Mouse (Mus musculus) layer of hippocampus, postnatal 10 days (tissue): ENCODE data around the gene Olfml2b. TPM values are rescaled to one million over a fixed set of nuclear protein-coding genes. Genes with fewer than 3 reads are reported as not detected.

Experiments
- DNase-seq, 2 experiments: peaks; one replicate each; pipeline ENCODE4 v3.0.0; 2021; ENCODE audit warnings: low spot score in 2 of 2
- total RNA-seq, 2 experiments: library from RNA; stranded (reverse); gene quantifications; 2 replicates each; pipeline ENCODE4 v1.2.3; 2021

Gene Olfml2b
- total RNA-seq, 2 experiments from 2014 or later = 21.7 to 25.0 TPM

DNA sequence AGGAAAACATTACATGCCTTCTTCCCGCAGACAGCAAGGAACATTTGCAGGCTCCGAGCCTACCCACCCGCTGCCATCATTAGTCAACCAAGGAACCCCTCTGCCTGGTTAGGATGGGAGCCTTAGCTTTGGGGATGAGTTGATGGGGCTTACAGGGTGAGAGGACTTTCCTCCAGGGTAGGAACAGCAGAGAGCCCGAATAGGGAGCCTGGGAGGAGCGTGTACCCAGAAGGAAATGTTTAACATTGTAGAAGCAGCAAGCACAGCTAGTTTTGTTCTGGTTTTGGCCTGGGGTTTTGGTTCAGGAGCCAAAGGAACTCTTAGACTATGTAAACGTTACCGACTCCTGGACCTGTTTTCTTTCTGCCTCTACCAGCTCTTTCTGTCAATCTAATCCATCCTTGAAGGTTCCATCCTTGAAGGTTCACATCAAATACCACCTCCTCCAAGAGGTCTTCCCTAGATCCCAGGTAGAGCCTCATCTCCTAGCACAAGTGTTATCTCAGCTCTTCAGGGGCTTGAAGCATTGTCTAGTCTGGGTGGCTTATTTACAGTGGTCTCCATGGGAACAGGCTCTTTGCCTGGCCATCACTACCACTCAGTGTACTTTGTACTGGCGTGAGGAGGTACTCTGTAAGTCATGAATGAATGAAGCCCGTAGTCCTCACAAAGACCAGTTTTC lies 2.4 kb downstream of the Olfml2b start:
- no peak for DNase-seq

DNA sequence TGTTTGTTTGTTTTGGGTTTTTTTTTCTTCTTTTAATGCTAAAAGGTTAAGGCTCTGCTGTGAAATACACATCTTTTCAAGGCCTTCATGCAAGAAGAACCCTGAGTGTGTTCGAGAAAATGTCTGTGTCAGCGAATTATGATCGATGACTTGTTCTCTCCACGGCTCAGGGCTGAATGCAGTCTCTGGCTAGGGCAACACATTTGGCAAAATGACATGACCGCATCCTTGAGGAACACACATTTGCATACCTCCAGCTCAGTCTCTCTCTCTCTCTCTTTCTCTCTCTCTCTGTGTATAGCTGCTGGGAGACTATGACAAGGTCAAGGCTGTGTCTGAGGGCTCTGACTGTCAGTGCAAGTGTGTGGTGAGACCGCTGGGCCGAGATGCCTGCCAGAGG lies 3.0 kb downstream of the Olfml2b start:
- no peak for DNase-seq

DNA sequence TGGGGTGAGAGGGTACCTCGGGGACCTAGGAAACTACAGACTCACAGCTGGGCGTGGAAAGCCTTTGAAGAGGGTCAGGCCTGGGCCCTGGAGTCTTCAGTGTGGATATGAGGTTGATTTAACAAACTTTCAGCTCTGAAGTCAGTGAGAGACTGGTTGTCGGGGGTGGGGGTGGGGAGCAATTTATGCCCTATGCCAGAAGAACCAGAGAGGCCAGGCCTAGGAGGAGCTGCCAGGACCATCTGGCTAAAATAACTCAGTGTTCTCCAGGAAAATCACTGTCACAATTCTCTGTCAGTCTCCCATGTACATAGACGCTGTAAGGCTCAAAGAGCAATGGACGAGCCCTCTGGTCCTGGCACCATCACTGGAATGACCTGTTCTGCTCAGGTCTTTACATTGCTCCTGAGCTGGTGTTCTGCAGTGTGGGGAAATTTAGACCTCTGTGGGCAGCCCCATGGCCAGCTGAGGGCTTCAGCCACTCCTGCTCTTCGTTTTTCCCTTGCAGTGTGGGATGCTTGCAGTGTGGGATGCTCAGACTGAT lies 3.7 kb downstream of the Olfml2b start:
- no peak for DNase-seq

DNA sequence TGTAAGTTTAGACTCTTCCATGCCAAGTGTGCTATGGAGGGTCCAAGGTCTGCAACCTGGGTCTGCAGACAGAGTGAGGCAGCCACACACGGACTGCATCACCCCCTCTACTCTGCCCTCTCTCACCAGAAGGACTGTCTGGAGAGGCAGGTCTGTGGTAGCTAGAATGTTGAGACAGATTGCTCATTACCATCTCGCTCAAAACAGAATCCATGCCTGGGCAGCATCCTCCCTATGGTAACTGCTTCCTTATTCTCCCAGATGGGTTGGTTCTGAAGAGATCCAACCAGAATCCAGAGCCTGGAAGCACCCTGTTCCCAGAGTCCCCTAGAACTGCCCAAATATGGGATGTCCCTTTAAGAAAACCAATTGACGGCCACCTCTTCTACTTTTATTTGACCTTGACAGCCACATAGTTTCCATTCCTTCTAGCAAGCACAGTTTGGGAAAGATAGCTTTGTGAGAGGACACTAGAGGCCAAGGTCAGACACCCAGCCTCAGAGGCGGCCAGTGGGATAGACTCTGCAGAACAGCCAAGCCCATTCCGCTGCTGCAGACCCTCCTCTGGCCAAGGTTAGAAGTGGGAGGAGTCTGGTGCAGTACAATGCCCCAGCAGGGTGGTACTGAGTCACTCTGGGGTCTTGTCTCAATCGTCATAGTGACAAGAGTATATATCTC lies 6.9 kb downstream of the Olfml2b start:
- no peak for DNase-seq

DNA sequence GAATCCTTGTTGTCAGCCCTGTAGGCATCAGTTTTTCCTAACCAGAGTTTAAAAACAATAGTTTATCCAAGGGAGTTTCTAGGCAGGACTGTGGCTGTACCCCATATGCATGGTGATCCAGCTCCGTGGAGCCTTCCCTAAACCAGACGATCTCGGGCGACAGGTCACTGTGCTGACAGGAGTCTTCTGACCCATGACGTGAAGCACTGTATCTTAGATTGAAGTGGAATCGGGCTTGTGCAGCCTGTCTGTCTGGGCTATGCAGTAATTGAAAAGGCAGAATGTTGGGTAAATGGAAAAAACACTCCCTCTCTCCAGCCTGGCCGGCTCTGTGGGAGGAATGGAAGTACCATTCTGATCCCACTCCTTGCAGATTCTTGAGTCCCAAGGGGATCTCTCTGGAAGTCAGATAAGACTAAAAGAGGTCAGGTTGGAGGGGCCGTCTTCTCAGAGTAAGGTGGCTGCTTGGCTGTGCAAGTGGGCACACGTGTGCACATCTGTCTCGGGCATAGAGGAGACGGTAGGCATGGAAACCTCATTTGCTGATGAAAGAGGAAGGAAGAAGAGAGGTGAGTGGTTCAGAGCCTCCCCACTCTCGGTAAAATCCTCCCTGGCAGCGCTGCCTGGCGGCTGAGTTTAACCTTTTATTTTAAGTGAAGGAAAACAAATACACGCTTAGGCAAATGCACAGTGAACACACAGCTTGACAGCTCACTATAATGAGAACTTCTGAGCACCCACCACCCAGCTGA lies 7.8 kb downstream of the Olfml2b start:
- peak in 1 of 2 experiments; percentile 17 for DNase-seq

DNA sequence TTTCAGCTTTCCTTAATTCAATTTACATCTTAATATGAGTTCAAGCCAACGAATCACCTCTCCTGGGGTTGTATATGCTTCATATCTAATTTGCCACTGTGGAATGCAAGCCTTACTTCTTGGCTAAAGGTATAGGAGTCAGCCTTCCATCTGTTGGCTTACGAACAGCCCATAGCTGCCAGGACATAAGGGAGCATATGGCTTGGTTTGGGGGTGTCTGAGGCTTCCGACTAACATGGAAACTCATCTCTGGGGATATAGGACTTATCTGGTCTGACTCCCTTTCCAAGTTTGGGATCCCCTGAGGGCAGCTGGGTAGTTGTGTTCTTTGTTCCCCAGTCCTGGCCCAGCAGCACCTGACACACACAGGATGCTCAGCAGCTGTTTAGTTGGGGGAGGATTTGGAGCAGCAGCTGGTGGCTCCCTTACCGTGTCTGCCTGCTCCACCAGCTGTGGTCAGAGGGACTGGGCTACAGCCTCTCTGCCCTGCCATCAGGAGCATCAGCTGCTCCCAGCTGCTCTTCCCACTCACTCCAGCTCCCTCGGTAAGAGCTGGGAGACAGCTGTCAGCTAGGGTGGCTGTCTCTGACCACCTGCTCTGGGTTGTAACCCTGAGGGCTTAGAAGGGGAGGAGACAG lies 11.1 kb downstream of the Olfml2b start:
- no peak for DNase-seq

DNA sequence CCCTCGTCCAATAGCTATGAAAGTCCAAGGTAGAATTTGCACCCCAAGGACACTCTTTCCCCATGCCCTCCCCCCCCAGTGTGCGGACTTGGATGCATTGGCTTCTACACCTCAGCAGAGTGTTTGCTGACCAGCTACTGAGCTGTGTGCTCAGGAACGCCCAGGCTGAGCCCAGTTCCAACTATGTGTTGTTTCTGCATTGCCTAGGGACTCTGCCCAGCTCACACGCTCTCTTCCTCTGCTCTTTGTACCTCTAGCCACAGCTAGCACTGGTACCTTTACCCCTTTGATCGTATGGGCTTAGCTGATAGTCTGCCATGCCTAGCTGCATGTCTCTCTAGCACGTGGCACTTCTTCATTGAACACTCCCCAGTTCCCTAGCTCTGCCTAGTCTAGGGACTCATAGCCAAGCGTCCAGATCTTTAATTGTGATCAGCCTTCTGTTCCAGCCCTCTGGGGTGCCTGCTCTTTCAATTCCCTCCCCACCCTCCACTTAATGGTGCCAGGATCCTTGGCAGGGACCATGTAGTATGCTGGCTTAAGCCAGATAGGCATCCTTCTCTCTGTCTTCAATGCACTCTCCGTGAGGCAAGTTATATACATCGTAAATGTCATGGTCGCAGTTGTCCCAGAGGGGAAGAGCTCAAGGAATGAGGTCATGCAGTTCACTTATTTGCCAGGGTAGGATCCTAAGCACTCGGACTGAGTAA lies 12.3 kb downstream of the Olfml2b start:
- no peak for DNase-seq

DNA sequence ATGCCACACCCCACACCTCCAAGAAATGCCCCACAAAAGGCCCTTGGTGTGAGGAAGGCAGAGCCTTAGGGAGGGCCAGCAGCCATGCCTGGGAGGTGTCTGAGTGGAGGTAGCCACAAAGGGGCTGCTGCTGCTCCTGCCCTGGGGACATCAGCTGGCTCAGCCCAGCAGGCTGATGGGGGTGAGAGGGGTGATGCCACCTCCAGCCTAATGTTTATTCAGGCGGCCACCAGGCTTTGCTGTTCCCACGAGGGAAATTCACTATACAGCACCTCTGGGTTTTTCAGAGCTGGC lies 12.8 kb downstream of the Olfml2b start:
- no peak for DNase-seq

DNA sequence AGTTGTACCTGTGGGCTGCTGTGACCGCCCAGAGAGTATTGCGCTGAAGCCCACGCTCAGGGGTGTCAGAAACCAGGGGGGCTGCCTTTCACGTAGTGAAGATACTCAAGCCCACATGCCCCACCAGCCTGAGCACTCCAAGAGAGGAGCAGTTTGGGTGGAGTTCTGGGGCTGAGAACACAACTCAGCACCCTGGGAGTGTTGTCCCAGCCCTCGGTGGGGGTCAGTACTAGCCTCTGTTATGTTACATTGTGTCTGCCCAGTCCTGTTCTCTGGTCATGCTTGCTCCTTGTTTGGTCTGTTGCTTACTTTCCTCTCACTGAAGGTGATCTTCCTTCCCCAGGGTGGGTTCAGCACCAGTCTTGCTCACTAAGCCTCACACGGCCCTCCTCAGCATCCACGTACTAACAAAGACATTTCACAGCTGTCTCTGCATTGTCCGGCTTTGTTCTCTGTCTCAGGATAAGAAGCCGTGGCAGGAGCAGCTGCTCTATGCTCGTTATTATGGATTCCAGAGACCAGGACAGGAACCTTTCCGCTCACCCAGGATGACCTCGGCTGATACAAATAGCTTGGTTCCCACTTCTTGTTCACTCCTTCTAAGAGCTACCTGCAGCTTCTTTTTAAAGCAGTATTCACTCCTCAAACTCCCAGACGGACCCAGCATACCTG lies 13.4 kb downstream of the Olfml2b start:
- no peak for DNase-seq

DNA sequence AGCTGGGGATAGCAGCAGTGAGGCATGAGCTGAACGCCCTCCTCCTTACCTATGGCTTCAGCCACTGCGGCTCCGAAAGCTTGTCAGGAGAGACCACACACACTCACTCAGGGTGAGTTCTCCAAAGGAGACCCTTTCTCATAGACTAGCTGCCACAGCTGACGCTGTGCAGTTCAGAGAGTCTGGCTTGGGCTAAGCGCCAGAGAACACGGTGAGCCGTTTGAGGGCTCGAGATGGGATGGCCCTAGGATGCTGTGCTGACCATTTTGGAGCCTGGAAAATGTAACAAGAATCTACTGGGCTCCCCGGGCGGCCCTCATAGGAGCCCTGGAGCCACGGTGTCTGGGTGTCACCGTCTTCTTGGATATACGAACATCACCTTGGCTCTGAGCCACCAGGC lies 14.9 kb downstream of the Olfml2b start:
- no peak for DNase-seq

DNA sequence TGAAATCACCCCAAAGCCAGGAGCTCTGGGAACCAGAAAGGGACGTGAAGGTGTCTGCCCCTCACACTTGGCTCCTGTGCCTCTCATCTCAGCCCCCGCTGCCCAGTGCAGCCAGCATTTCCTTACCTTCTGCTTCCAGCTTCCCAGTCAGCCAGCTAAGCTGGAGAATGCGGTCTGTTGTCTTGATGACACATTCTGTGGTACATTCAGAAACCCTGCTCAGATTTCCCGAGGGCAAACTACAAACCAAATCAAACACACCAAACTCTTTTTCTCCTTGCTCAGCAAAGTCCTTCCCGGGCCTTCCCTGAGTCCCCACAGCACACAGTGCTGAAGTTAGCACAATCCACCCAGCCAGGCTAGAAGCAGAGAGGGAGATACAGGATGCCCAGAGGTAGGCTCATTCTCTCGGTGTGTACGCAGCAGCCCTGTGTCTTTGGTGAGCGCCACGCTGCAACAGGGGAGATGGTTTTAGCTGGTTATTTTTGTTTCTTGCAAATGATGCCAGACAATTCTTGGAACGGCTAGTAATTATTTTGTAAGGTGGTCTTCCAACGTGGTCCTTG lies 20.4 kb downstream of the Olfml2b start:
- no peak for DNase-seq

DNA sequence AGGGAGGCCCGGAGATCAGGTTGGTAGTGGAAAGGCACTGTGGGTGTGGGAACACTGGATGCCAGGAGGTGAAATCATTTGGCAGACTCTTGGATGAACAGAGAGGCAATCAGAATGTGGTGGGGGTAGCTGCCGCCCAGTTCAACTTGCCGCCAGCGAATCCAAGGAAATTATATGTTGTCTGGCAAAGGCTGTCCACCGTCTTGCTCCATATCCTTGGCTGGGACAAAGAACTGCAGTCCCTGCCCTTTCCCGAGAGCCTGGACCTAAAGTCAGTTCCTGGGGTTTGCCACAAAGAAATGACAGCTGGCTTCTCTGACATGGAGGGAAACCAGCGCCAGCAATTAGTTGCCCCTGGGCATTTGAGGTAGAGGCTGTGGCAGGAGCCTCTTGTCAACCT lies 20.9 kb downstream of the Olfml2b start:
- DNase-seq = no peak

DNA sequence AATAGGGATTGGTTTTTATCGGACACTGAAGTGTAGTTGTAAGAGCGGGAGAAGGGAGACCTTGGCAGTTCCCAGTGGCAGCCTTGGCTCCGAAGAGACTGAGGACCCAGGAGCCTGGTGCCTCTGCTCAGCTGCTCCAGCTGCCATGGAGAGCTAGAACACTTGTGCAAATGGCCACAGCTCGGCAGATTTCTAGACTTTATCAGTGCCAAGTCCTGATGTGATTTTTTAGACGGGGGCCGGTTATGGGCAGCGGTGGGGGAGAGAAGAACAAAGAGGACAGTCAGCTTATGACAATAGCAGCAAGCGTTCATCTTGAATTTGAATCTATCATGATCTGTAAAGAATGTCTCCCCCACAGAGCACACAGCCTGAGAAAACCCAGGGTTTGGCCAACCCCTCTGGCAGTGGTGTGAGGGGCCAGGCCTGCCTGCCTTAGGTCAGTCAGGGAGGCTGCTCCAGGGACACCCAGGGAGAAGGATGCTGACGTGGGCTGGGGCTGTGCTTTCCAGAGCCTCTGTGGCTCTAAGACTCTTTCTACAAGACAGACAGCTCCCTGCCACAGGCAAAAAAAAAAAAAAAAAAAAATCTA lies 29.9 kb downstream of the Olfml2b start:
- no peak for DNase-seq

DNA sequence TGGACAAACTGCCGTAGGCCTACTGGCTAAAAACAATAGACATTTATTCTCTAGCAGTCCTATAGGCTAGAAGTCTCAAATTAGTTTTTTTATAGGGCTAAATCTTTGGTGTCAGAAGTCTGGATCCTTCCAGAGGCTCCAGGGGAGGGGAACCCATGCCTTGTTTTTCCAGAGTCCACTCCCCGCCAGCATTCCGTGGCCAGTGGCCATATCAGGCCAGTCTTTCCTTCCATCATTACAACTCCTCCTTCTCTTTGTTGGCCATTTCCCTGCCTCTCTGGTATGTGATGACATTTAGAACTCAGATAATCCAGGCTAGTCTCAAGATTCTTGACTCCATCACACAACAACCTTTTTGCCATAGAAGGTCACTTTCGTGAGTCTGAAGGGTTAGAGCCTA lies 33.3 kb downstream of the Olfml2b start:
- no peak for DNase-seq

DNA sequence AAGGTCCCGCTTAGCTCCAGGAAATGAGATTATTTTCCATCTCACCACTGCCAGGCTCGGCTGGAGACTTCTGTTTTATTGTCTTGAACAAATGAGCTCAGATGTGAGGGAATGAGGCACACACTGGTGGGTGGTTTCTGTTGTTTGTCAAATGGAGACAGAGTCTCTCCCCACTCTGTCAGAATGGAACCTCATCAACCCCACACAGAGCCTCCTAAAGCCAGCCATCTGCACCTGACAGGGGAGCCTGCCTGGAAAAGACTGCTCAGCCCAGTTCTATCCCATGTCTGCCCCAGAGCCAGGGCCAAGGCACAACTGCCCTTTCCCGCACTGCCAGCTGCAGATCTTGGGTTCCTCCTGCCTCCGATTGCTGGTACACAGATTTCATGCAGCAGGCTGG lies 34.5 kb downstream of the Olfml2b start:
- no peak for DNase-seq

DNA sequence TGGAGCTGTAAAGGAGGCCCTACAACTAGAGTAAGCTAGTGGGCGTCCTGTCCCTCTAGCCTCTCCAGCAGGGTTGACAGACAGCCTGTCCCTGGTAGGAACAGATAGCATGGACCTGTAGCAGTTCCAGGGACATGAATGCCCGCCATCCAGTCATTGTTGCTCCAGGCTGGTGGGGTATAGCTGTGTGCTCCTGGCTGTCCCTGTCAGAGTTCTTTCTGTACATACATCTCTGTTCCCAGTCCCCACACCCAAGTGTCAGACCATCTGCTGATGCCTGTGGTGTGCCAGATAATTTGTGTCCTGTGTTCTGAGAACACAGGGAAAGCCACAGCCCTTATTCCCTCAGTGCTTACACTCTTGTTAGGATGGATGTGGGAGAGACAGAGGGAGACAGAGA lies 35.3 kb downstream of the Olfml2b start:
- DNase-seq = peak; percentile 32 to 55

DNA sequence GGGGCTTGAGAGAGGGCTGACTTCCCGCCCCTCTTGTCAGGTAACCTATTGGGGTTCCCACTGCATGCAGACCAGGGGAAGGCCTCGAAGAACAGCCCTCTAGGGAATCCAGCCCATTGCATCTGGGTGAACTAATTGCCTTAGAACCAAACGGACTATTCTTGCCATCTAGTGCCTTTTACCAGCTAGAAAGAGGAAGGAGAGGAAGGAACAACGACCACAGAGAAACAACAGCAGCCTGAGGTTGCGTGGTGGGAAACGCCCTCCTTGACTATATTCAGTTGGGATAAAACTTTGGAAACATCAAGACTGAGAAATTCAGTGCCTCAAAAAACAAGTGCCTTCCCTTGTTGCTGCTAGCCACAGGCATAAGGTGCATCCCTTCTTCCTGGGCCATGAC lies 39.5 kb downstream of the Olfml2b start:
- no peak for DNase-seq

DNA sequence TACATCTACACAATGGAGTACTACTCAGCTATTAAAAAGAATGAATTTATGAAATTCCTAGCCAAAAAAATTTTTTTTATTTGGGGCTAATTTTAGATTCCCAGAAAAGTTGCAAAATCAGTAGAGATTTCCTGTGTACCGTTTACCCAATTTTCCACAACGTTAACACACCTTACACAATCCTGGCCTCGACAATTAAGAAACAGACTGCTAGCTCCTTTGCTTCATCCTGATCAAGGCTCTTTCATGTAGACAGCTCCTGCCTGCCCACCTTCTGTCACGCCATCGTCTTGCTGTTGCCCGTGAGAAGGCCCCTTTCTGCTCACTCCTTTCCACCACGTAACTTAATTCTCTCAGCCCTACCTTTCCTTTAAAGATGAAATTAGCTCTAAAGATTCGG lies 45.4 kb downstream of the Olfml2b start:
- no peak for DNase-seq

DNA sequence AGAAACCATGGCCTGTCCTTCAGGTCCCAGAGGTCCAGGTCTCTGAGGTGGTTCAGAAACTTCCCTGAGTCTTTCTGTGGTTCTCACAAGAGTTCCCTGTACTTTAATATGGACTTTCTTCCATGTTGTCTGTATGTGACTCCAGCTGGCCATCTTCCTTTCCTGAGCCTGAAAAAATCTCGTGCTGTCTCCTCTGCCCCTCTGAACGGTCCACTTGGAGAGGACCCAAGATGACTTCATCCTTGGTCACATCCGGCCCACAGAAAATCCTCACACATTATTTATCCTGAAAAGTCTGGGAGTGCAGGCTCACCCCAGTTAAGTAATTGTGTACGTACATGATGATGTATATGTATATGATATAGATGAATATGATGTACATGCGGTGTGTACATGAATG lies 47.0 kb downstream of the Olfml2b start:
- no peak for DNase-seq

DNA sequence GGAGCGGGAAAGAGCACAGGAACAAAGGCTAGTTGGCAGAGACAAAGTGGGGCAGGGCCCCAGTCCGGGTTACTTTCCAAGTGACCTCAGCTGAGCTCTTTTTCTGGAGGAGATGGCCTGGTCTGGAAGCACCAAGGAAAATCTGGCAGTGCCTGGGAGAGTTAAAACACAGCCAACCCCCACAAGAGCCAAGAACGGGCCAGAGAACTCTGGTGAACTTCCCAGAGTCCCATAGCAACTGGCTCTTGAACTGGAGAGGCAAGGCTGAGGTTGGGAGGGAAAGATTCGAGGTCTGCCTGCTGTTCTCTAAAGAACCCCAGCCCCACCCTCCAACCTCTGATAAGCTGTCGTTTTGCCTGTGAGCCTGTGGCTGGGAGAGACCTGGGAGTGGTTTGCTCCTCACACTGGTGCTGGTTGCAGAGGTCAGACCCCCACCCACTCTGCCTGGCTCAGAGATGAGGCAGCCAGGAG lies 50.5 kb downstream of the Olfml2b start:
- peak in 1 of 2 experiments; percentile 51 for DNase-seq
